Mouse (Mus musculus) midbrain, postnatal 0 days (tissue): ENCODE data around the gene Cd2ap. TPM values are rescaled to one million over a fixed set of nuclear protein-coding genes. Genes with fewer than 3 reads are reported as not detected.
A peak's percentile ranks its signal among the peaks of the same experiment; 100 is the strongest.

ENCODE experiments used
- ATAC-seq: fragments of 200-750 bp; cut with Nextera tagmentation; 2 replicates; pipeline ENCODE4 v1.8.0; 2017; ENCODE audit warnings: moderate number of reproducible peaks, mild to moderate bottlenecking, moderate TSS enrichment, moderate library complexity; ENCODE audit not compliant: low FRiP score
- DNase-seq: peaks from one replicate; pipeline ENCODE4 v3.0.0-alpha.2; 2015; ENCODE audit warnings: low spot score
- H3K27ac ChIP-seq: fragments of 300-500 bp; sonication (generic); 2 replicates; pipeline ENCODE4 v1.5.1; 2014; ENCODE audit warnings: low read depth, mild to moderate bottlenecking, low read length, mixed read lengths
- H3K27me3 ChIP-seq: fragments of 300-500 bp; sonication (generic); 2 replicates; pipeline ENCODE4 v1.6.1; 2014; ENCODE audit warnings: low read length, control low read depth, mixed read lengths; ENCODE audit not compliant: insufficient read depth
- H3K36me3 ChIP-seq: fragments of 300-500 bp; sonication (generic); 2 replicates; pipeline ENCODE4 v1.6.1; 2014; ENCODE audit warnings: low read length, control low read depth, mixed read lengths; ENCODE audit not compliant: insufficient read depth
- H3K4me1 ChIP-seq: fragments of 300-500 bp; sonication (generic); 2 replicates; pipeline ENCODE4 v1.6.1; 2014; ENCODE audit warnings: mild to moderate bottlenecking, control low read depth, antibody characterized with exemption, low read length, mixed read lengths; ENCODE audit not compliant: insufficient read depth
- H3K4me2 ChIP-seq: fragments of 300-500 bp; sonication (generic); 2 replicates; pipeline ENCODE4 v1.6.1; 2014; ENCODE audit warnings: low read depth, mild to moderate bottlenecking, low read length, mixed read lengths; ENCODE audit not compliant: poor library complexity, severe bottlenecking
- H3K4me3 ChIP-seq: fragments of 300-500 bp; sonication (generic); 2 replicates; pipeline ENCODE4 v1.5.1; 2014; ENCODE audit warnings: low read depth, mild to moderate bottlenecking, low read length, moderate library complexity
- H3K9ac ChIP-seq: fragments of 300-500 bp; sonication (generic); replicated peaks from 2 replicates; pipeline ENCODE4 v1.6.1; 2014; ENCODE audit warnings: mild to moderate bottlenecking, low read length, moderate library complexity, mixed read lengths; ENCODE audit not compliant: poor library complexity, severe bottlenecking
- H3K9me3 ChIP-seq: fragments of 300-500 bp; sonication (generic); 2 replicates; pipeline ENCODE4 v1.6.1; 2016; ENCODE audit warnings: low read length, control low read depth
- CTCF ChIP-seq: IDR thresholded peaks from 2 replicates; pipeline ENCODE4 v1.5.1; 2016; ENCODE audit warnings: antibody characterized with exemption, mild to moderate bottlenecking
- WGBS: fragments of 180-500 bp; shearing (Covaris S2); extraction: QIAGEN DNeasy Blood & Tissue Kit; methylation state at CpG from one replicate; pipeline ENCODE4 v1.1.7; 2014; 5-methylcytosine and 5-hydroxymethylcytosine counted together
- polyA plus RNA-seq: library from polyadenylated mRNA; unstranded; fragments of >200 nt; fragmentation: Nextera tagmentation; extraction: Ambion mirVana; gene quantifications from 2 replicates; pipeline ENCODE4 v1.2.1, GENCODE M21; 2015
- total RNA-seq: library from RNA; depleted of rRNA; stranded (reverse); fragments of >200 nt; gene quantifications from 2 replicates; pipeline ENCODE4 v1.2.3, GENCODE M21; 2014

The Cd2ap gene
- total and polyA plus RNA-seq, 2 experiments from 2014 or later: 5.9 to 15.5 TPM

- TF ChIP-seq CTCF: no peak
- Histone ChIP-seq H3K27ac (no peak overlapping the region; the same call in 1 of the 2 replicates), H3K9me3 (no peaks in the 10 kb centered on the region), H3K27me3 (no peaks in the 10 kb centered on the region), H3K4me2 (peak overlapping the region; percentile 74), H3K36me3 (no peaks in the 10 kb centered on the region), H3K4me3 (peak overlapping the region; percentile 91), H3K4me1 (peaks cover 5% of the 10 kb centered on the region; the same call in 1 of the 2 replicates), H3K9ac (peak overlapping the region; percentile 92)
- DNase-seq (peak; percentile 3), ATAC-seq (no peak)
- WGBS: 30% methylated on average over 13 of the region's 13 CpGs
Measured at GRCm38 (mm10) chr17:42876904-42877425, 500 bp upstream of the Cd2ap start.

DNA sequence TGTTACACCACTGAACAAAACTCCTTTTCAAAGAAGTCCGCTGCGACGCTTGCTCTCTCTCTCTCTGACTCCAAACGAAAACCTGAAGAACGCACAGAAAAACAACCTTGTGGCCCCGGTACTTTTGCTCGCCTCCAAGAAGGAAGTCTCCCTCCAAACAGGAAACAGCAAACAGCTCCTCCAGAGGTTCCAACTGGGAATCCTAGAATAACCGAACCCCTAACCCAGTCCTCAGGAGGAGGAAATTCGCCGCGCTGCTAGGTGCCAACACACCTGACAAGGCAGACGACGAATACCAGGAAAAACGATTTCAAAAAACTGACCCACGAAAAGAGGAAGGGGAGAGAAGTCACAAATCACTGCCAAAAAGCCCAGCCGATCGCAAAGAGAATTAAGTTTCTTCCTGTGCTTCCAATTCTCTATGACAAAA is 879 bp downstream of the Cd2ap start:
- peak overlapping the region; percentile 95 for H3K27ac ChIP-seq
- H3K4me2 ChIP-seq: peak overlapping the region; percentile 74
- peak overlapping the region; percentile 91 for H3K4me3 ChIP-seq
- peak; percentile 35; the same call in 1 of the 2 replicates for ATAC-seq
- no peaks in the 10 kb centered on the region for H3K9me3 ChIP-seq
- H3K36me3 ChIP-seq: no peaks in the 10 kb centered on the region
- peak; percentile 58 for DNase-seq
- H3K4me1 ChIP-seq: peaks cover 5% of the 10 kb centered on the region; the same call in 1 of the 2 replicates
- peak; percentile 59 for TF ChIP-seq CTCF
- peak overlapping the region; percentile 92 for H3K9ac ChIP-seq
- WGBS: under 1% methylated on average over 17 of the region's 17 CpGs
- no peaks in the 10 kb centered on the region for H3K27me3 ChIP-seq

DNA sequence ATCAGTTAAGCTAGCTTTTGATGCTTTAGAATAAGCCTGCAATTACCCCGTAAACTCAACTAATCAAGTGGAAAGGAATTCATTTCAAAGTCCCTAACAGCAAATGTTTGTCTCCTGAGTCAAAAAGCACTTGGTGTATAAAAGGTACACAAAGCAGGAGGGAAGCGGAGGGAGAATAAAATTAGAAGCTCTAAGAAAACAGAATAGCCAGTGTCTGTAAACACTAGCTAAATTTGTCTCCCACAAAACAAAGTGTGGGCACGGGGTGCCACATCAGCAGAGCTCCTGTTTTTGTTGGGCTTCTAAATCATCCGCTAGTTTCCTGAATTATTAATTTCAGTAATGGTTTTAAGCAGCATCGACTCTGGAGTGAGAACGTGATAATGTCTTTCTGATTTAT is 1.4 kb downstream of the Cd2ap start:
- H3K9ac ChIP-seq: 0 out of 2 replicates have a peak overlapping the region, but pooled peaks have one; percentile 9
- DNase-seq (no peak), ATAC-seq (no peak)
- H3K36me3 ChIP-seq: no peaks in the 10 kb centered on the region
- H3K27me3 ChIP-seq: no peaks in the 10 kb centered on the region
- H3K4me2 ChIP-seq: peak overlapping the region; percentile 74
- WGBS: 7% methylated on average over 6 of the region's 6 CpGs
- H3K4me1 ChIP-seq: peaks cover 5% of the 10 kb centered on the region; the same call in 1 of the 2 replicates
- no peaks in the 10 kb centered on the region for H3K9me3 ChIP-seq
- TF ChIP-seq CTCF: no peak
- peak overlapping the region; percentile 91 for H3K4me3 ChIP-seq
- no peak overlapping the region for H3K27ac ChIP-seq

DNA sequence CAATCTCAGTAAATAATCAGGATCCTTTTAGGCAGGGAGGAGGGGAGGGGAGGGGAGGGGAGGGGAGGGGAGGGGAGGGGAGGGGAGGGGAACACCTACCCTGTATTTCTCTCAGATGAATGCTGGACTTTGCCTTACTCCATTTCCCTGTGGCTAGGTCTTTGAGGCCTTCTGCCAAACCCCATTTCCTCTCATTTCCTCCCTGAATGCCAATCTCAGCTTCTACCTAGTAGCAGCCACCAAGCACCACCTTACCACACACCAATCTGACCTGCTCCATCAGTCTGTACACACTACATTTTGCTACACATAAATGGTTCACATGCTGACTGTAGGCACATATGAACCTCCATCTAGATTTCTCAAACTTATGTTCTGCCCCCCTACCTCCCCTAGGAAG is 6.0 kb downstream of the Cd2ap start:
- Histone ChIP-seq H3K27me3 (no peaks in the 10 kb centered on the region), H3K9me3 (no peaks in the 10 kb centered on the region), H3K9ac (no peak overlapping the region), H3K4me2 (no peak overlapping the region), H3K36me3 (no peaks in the 10 kb centered on the region), H3K4me3 (no peak overlapping the region), H3K27ac (no peak overlapping the region), H3K4me1 (peaks cover 5% of the 10 kb centered on the region; the same call in 1 of the 2 replicates)
- DNase-seq (no peak), ATAC-seq (no peak)
- no peak for TF ChIP-seq CTCF

- Histone ChIP-seq H3K4me1 (no peaks in the 10 kb centered on the region), H3K36me3 (no peaks in the 10 kb centered on the region), H3K4me2 (no peak overlapping the region), H3K27ac (no peak overlapping the region), H3K9ac (no peak overlapping the region), H3K9me3 (no peaks in the 10 kb centered on the region), H3K27me3 (no peaks in the 10 kb centered on the region), H3K4me3 (no peak overlapping the region)
- 60% methylated on average over 3 of the region's 3 CpGs for WGBS
- ATAC-seq: no peak
- no peak for TF ChIP-seq CTCF
- DNase-seq: no peak
Measured at GRCm38 (mm10) chr17:42863186-42863585, 13.3 kb downstream of the Cd2ap start.

GRCm38 (mm10) chr17:42860370-42860769 is 16.1 kb downstream of the Cd2ap start:
- DNase-seq (no peak), ATAC-seq (no peak)
- H3K9me3 ChIP-seq: no peaks in the 10 kb centered on the region
- H3K4me3 ChIP-seq: no peak overlapping the region
- H3K4me1 ChIP-seq: no peaks in the 10 kb centered on the region
- 97% methylated on average over 1 of the region's 1 CpGs for WGBS
- no peak overlapping the region for H3K9ac ChIP-seq
- no peak overlapping the region for H3K27ac ChIP-seq
- no peak for TF ChIP-seq CTCF
- H3K27me3 ChIP-seq: no peaks in the 10 kb centered on the region
- H3K36me3 ChIP-seq: no peaks in the 10 kb centered on the region
- H3K4me2 ChIP-seq: no peak overlapping the region
